Mouse (Mus musculus) liver, postnatal 0 days (tissue): ENCODE measurements around the gene Amer2.

Experiments
- CTCF ChIP-seq: sonication (generic); IDR thresholded peaks from 2 replicates; pipeline ENCODE4 v1.5.1; 2016; ENCODE audit warnings: antibody characterized with exemption, low read depth
- EP300 ChIP-seq: IDR thresholded peaks from 2 replicates; pipeline ENCODE4 v1.6.1; 2016; ENCODE audit warnings: antibody characterized with exemption, low read depth, mild to moderate bottlenecking

GRCm38 (mm10) chr14:60414691-60415090 lies 41.6 kb downstream of the Amer2 start:
- no peak for TF ChIP-seq CTCF
- no peak for TF ChIP-seq EP300
